Mouse (Mus musculus): ENCODE data around the gene Cep55. TPM values are rescaled to one million over a fixed set of nuclear protein-coding genes. Genes with fewer than 3 reads are reported as not detected.

The Cep55 gene
- polyA plus RNA-seq, 1 experiment from 2014 or later = 8.2 TPM

- Histone ChIP-seq H3K9me3 (ENCODE audit: control insufficient read depth) (no peaks in the 10 kb centered on the region), H3K4me3 (ENCODE audit: low read depth, low read length) (no peak overlapping the region), H3K27ac (ENCODE audit: low read depth, low read length) (no peak overlapping the region), H3K9ac (ENCODE audit: low read depth, low read length) (no peak overlapping the region), H3K36me3 (ENCODE audit: control insufficient read depth, insufficient read depth) (no peaks in the 10 kb centered on the region), H3K27me3 (replicated peaks; ENCODE audit: control insufficient read depth, insufficient read depth, low read length) (no peaks in the 10 kb centered on the region), H3K4me1 (replicated peaks; ENCODE audit: control insufficient read depth, insufficient read depth, low read length) (no peaks in the 10 kb centered on the region), H3K4me2 (replicated peaks; ENCODE audit: low read depth) (no peak overlapping the region)
- no peak for TF ChIP-seq CTCF (IDR thresholded peaks at IDR 0.05; ENCODE audit: low read depth)
- ATAC-seq = peak; percentile 75
- WGBS = 15% methylated on average over 5 of the region's 5 CpGs
Observed at GRCm38 (mm10) chr19:38082931-38083525, 28.2 kb downstream of the Cep55 start.

- WGBS = 93% methylated on average over 4 of the region's 4 CpGs
- H3K9me3 ChIP-seq (ENCODE audit: control insufficient read depth) = no peaks in the 10 kb centered on the region
- TF ChIP-seq CTCF (IDR thresholded peaks at IDR 0.05; ENCODE audit: low read depth) = no peak
- no peak overlapping the region for H3K9ac ChIP-seq (ENCODE audit: low read depth, low read length)
- H3K4me2 ChIP-seq (replicated peaks; ENCODE audit: low read depth) = no peak overlapping the region
- no peaks in the 10 kb centered on the region for H3K36me3 ChIP-seq (ENCODE audit: control insufficient read depth, insufficient read depth)
- H3K4me3 ChIP-seq (ENCODE audit: low read depth, low read length) = no peak overlapping the region
- no peak overlapping the region for H3K27ac ChIP-seq (ENCODE audit: low read depth, low read length)
- no peaks in the 10 kb centered on the region for H3K27me3 ChIP-seq (replicated peaks; ENCODE audit: control insufficient read depth, insufficient read depth, low read length)
- ATAC-seq = no peak
- H3K4me1 ChIP-seq (replicated peaks; ENCODE audit: control insufficient read depth, insufficient read depth, low read length) = no peaks in the 10 kb centered on the region
Observed at GRCm38 (mm10) chr19:38085841-38086240, 31.0 kb downstream of the Cep55 start.

- H3K4me2 ChIP-seq (replicated peaks; ENCODE audit: low read depth) = no peak overlapping the region; the same call in 1 of the 2 replicates
Observed at GRCm38 (mm10) chr19:38086948-38087551, 32.2 kb downstream of the Cep55 start.

GRCm38 (mm10) chr19:38089358-38089757 lies 34.5 kb downstream of the Cep55 start:
- H3K9me3 ChIP-seq (ENCODE audit: control insufficient read depth) = no peaks in the 10 kb centered on the region
- 0 out of 2 replicates have a peak, but pooled peaks cover 3% of the 10 kb centered on the region for H3K4me1 ChIP-seq (replicated peaks; ENCODE audit: control insufficient read depth, insufficient read depth, low read length)
- H3K27me3 ChIP-seq (replicated peaks; ENCODE audit: control insufficient read depth, insufficient read depth, low read length) = no peaks in the 10 kb centered on the region
- no peak for TF ChIP-seq CTCF (IDR thresholded peaks at IDR 0.05; ENCODE audit: low read depth)
- H3K4me2 ChIP-seq (replicated peaks; ENCODE audit: low read depth) = no peak overlapping the region
- no peak overlapping the region for H3K27ac ChIP-seq (ENCODE audit: low read depth, low read length)
- ATAC-seq = no peak
- no peak overlapping the region for H3K9ac ChIP-seq (ENCODE audit: low read depth, low read length)
- no peak overlapping the region for H3K4me3 ChIP-seq (ENCODE audit: low read depth, low read length)
- whole genome bisulfite sequencing = 79% methylated on average over 8 of the region's 8 CpGs
- no peaks in the 10 kb centered on the region for H3K36me3 ChIP-seq (ENCODE audit: control insufficient read depth, insufficient read depth)

More at GRCm38 (mm10) chr19:38086948-38087551, 32.2 kb downstream of the Cep55 start:
- H3K9ac ChIP-seq (ENCODE audit: low read depth, low read length) = no peak overlapping the region
- no peaks in the 10 kb centered on the region for H3K36me3 ChIP-seq (ENCODE audit: control insufficient read depth, insufficient read depth)
- no peaks in the 10 kb centered on the region for H3K9me3 ChIP-seq (ENCODE audit: control insufficient read depth)
- peak; percentile 88 for TF ChIP-seq CTCF (IDR thresholded peaks at IDR 0.05; ENCODE audit: low read depth)
- no peak overlapping the region for H3K27ac ChIP-seq (ENCODE audit: low read depth, low read length)
- H3K4me3 ChIP-seq (ENCODE audit: low read depth, low read length) = no peak overlapping the region
- ATAC-seq = peak; percentile 34; the same call in 1 of the 2 replicates
- 0 out of 2 replicates have a peak, but pooled peaks cover 3% of the 10 kb centered on the region for H3K4me1 ChIP-seq (replicated peaks; ENCODE audit: control insufficient read depth, insufficient read depth, low read length)
- WGBS = 46% methylated on average over 11 of the region's 11 CpGs
- H3K27me3 ChIP-seq (replicated peaks; ENCODE audit: control insufficient read depth, insufficient read depth, low read length) = no peaks in the 10 kb centered on the region

GRCm38 (mm10) chr19:38091512-38091985 lies 36.7 kb downstream of the Cep55 start:
- ATAC-seq = peak; percentile 37; the same call in 1 of the 2 replicates
- WGBS = 36% methylated on average over 4 of the region's 4 CpGs
- Histone ChIP-seq H3K27ac (ENCODE audit: low read depth, low read length) (no peak overlapping the region), H3K36me3 (ENCODE audit: control insufficient read depth, insufficient read depth) (no peaks in the 10 kb centered on the region), H3K4me2 (replicated peaks; ENCODE audit: low read depth) (no peak overlapping the region), H3K27me3 (replicated peaks; ENCODE audit: control insufficient read depth, insufficient read depth, low read length) (0 out of 2 replicates have a peak, but pooled peaks cover 4% of the 10 kb centered on the region), H3K4me1 (replicated peaks; ENCODE audit: control insufficient read depth, insufficient read depth, low read length) (0 out of 2 replicates have a peak, but pooled peaks cover 3% of the 10 kb centered on the region), H3K4me3 (ENCODE audit: low read depth, low read length) (no peak overlapping the region), H3K9ac (ENCODE audit: low read depth, low read length) (no peak overlapping the region), H3K9me3 (ENCODE audit: control insufficient read depth) (no peaks in the 10 kb centered on the region)
- no peak for TF ChIP-seq CTCF (IDR thresholded peaks at IDR 0.05; ENCODE audit: low read depth)

GRCm38 (mm10) chr19:38096231-38096630 lies 41.4 kb downstream of the Cep55 start:
- Histone ChIP-seq H3K27me3 (replicated peaks; ENCODE audit: control insufficient read depth, insufficient read depth, low read length) (peaks cover 24% of the 10 kb centered on the region; the same call in 1 of the 2 replicates), H3K36me3 (ENCODE audit: control insufficient read depth, insufficient read depth) (no peaks in the 10 kb centered on the region), H3K4me2 (replicated peaks; ENCODE audit: low read depth) (peak overlapping the region; percentile 61; the same call in 1 of the 2 replicates), H3K9me3 (ENCODE audit: control insufficient read depth) (no peaks in the 10 kb centered on the region), H3K9ac (ENCODE audit: low read depth, low read length) (no peak overlapping the region), H3K4me3 (ENCODE audit: low read depth, low read length) (no peak overlapping the region), H3K27ac (ENCODE audit: low read depth, low read length) (no peak overlapping the region), H3K4me1 (replicated peaks; ENCODE audit: control insufficient read depth, insufficient read depth, low read length) (0 out of 2 replicates have a peak, but pooled peaks cover 3% of the 10 kb centered on the region)
- ATAC-seq = no peak
- 33% methylated on average over 4 of the region's 4 CpGs for WGBS
- no peak for TF ChIP-seq CTCF (IDR thresholded peaks at IDR 0.05; ENCODE audit: low read depth)

Data from intestine, postnatal 0 days (tissue).